Mouse (Mus musculus): ENCODE data around the gene Tent5a.

Gene Tent5a

DNA sequence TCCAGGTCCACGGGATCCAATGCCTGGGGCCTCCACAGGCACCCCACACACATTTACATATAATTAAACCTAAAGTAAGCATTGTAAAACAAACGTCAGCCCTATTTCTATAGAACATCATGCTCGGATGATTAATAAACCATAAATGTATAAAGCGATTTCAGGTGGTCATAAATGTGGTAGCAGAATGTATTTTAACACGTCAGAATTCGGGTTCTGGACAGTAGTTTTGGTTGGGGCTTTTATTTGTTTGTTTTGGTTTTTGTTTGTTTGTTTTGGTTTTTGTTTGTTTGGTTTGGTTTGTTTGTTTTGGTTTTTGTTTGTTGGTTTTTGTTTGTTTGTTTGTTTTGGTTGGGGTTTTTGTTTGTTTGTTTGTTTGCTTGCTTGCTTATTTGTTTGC lies 14.7 kb downstream of the Tent5a start, which contains the start of gene Gm11114:
TSS of gene Gm11114 (plus strand) at position 301 of the 400 bp plus-strand sequence.
- DNase-seq (ENCODE audit: low spot score in 2 of 2), result no peak

DNA sequence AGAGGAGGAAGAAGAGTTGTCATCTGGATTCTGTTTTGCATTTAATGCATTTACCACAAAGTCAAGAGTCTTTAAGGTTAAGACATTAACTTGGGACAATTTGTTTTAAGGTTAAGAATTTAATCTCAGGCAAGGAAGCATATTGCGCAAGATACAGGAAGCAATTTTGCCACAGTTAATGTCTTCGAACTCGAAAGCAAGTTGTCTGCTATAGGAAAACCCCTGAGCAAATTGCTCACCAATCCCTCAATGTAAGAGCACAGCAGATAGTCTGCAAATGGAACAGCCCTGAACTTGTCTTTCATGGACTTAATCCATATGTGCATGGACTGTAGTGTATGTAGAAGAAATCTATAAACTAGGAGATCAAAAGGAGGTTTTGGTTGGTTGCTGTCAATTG lies 23.8 kb downstream of the Tent5a start:
- DNase-seq (ENCODE audit: low spot score in 2 of 2), result no peak

DNA sequence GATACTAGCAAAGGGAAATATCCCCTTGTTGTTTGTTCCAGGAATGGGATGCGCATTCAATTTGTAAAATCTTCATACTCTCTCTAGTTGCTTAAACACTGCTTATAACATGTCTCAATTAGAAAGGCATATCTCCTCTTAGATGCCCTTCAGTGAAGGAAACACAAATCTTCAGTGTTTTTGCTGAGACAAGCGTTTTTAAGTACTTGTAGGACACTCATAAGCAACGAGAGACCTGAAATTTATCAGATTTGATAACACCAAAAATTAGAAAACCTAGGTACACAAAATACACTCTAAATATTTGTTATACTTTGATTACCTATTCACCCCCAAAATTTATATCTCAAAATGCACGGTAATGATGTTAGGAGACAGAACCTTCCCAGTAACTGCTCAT lies 24.3 kb downstream of the Tent5a start:
- no peak for DNase-seq (ENCODE audit: low spot score in 2 of 2)

DNA sequence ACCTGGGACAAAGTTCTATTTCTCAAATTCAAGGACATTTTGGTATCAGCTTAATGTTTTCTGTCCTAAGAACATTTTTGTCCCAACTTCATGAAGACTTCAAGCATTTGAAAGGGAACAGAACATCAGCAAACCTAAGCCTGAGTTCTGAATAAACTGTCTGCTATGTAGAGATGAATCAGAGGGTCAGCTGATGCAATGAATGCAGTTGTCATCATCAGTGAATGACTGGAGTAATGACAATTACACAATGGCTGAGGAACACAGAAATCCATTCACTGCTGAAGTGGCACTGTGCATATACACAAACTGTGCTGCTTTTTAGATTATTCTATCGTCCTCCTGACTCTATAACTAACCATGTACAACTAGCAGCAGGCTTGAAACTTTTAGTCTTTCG lies 53.0 kb downstream of the Tent5a start:
- DNase-seq (ENCODE audit: low spot score in 2 of 2), result no peak
